Mouse (Mus musculus) stomach, adult 2 months (tissue): ENCODE results near the gene Bpifa5. TPM values are rescaled to one million over a fixed set of nuclear protein-coding genes. Genes with fewer than 3 reads are reported as not detected.

Source experiments
- polyA plus RNA-seq: library from polyadenylated mRNA; depleted of rRNA; stranded (reverse); fragments of >200 nt; gene quantifications from 2 replicates; pipeline ENCODE4 v1.2.3, GENCODE M21; 2012; rRNA removed

The Bpifa5 gene
- polyA plus RNA-seq, result 1.4 and 1.7 TPM in 2 replicates

GRCm38 (mm10) chr2:154162307-154162706 is at the start of gene Bpifa5:
Gene Bpifa5, plus strand, starts transcription at chr2:154162607.

GRCm38 (mm10) chr2:154130120-154130519 is 32.3 kb upstream of the Bpifa5 start, which contains the start of gene Bpifa3:
Gene Bpifa3, plus strand, starts transcription at chr2:154130336.

GRCm38 (mm10) chr2:154142580-154142979 is 19.8 kb upstream of the Bpifa5 start, which contains the start of gene Bpifa1:
Gene Bpifa1, plus strand, starts transcription at chr2:154142880.

GRCm38 (mm10) chr2:154190546-154191258 is 28.3 kb downstream of the Bpifa5 start, which contains the start of gene Bpifb1:
Gene Bpifb1, plus strand, starts transcription at chr2:154190818.

Other genes starting within 250 kb of the Bpifa5 start
- not detected in 2 replicates for gene Bpifb3, start 244.4 kb upstream of the Bpifa5 start, polyA plus RNA-seq
- 0.28 TPM in 1 of 2 replicates, not detected in the other for gene Bpifb4, start 224.4 kb upstream of the Bpifa5 start, polyA plus RNA-seq
- gene Bpifa6, start 187.7 kb upstream of the Bpifa5 start, polyA plus RNA-seq, result not detected in 2 replicates
- not detected in 2 replicates for gene Bpifa2, start 154.3 kb upstream of the Bpifa5 start, polyA plus RNA-seq
- not detected in 2 replicates for gene Bpifa3, start 32.3 kb upstream of the Bpifa5 start, polyA plus RNA-seq
- gene Bpifa1, start 19.7 kb upstream of the Bpifa5 start, polyA plus RNA-seq, result not detected in 2 replicates
- 215 and 288 TPM in 2 replicates for gene Bpifb1, start 28.2 kb downstream of the Bpifa5 start, polyA plus RNA-seq
- gene Bpifb5, start 61.1 kb downstream of the Bpifa5 start, polyA plus RNA-seq, result 0.55 and 0.77 TPM in 2 replicates
- gene Bpifb9a, start 95.2 kb downstream of the Bpifa5 start, polyA plus RNA-seq, result not detected in 2 replicates
- not detected in 2 replicates for gene Bpifb9b, start 144.6 kb downstream of the Bpifa5 start, polyA plus RNA-seq
- 2.3 and 3.1 TPM in 2 replicates for gene Cdk5rap1, start 210.4 kb downstream of the Bpifa5 start, polyA plus RNA-seq
- gene Snta1, start 245.5 kb downstream of the Bpifa5 start, polyA plus RNA-seq, result 16.3 and 20.8 TPM in 2 replicates